Mouse (Mus musculus): ENCODE results near the gene Olfr1023. TPM values are rescaled to one million over a fixed set of nuclear protein-coding genes. Genes with fewer than 3 reads are reported as not detected.

The Olfr1023 gene
- not detected in 2 replicates for polyA plus RNA-seq (2015; fragmentation: Nextera tagmentation; extraction: Ambion mirVana)

DNA sequence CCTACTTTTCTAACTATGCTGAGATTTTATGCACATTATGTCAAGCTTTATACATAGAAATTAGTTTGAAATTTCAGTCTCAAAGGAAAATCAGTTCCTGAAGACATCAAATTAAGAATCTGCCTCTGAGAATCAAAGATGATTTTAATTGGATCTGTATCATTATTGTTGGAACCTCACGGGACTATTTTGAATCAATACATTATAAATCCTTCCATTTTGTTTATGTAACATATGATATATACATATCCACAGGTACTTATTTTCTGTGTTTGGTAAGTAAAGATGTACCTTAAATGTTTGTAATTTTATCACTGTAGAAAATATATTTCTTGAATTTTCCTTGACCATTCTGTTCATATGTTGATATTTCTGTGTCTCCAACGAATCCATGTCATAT is at the start of gene Olfr1023:
TSS of gene Olfr1023 (plus strand) at position 301 of the 400 bp plus-strand sequence.

DNA sequence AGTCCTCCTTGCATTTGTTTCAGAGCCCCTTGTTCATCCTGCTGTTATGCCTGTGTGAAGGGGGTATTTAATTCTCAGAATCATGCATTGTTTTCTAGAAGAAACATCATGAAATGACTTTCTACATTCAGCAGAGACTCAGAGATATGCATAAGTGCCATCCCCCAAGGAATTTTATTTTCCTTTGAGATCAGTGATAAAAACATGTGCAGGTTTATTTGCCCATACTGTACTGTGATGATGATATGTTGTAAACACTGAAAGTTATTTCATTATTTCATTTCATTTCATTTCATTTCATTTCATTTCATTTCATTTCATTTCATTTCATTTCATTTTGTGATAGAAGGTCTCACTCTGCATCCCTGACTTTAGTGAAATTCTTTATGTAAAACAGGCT is 40.1 kb upstream of the Olfr1023 start, which contains the start of gene Olfr1019:
TSS of gene Olfr1019 (minus strand) at position 101 of the 400 bp plus-strand sequence.

DNA sequence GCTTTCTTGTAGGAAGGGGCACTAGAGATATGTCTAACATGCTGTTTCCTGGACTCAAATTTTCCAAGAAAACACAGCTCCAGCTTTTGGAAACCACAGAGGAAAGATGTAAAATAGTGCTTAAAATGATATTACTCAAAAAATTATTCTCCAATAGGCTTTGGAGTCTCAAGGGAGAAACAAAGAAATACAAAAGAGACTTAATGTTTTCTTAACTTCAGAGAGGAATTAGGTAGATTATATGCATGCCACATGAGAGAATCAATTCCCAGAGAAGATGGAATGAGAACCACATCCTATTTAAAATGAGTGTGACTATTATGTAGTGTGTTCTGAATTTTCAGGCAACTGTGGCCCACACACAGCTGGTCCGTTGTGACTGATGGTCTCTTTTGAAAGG is 38.7 kb upstream of the Olfr1023 start, which contains the start of gene Olfr1020:
TSS of gene Olfr1020 (plus strand) at position 301 of the 400 bp plus-strand sequence.

DNA sequence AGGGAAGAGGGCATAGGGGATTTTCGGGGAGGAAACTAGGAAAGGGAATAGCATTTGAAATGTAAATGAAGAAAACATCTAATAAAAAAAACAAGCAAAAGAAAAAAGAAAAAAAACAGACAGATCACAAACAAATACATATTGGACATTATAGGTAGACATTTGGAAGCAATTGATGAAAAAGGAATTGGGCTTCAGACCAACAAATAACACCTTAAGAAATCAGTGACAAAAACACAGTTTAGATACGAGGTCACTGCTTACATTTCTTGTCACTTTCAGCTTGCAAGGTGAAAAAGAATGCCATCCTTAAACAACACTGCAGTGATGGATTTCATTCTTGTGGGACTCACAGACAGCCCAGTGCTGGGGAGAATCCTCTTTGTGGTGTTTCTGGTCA is 17.1 kb upstream of the Olfr1023 start, which contains the start of gene Olfr1022:
TSS of gene Olfr1022 (plus strand) at position 301 of the 400 bp plus-strand sequence.

DNA sequence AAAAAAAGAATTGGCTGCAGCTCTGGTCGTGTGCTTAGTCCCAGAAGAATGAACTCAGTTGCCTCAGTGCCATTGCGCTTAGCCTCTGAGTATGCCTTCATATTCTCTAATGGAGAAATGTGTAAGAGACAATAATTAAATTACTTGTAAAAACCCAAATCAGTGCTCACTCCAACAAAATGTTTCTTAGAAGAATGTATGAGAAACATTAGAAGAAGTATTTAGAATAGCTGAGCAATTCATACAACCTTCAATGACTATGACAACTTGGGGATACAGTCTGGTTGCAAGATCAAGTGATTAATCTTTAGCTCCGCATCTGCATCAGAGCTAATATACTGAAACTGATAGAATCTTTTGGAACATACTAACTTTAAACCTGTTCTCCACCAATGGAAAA is 19.5 kb downstream of the Olfr1023 start, which contains the start of gene Olfr1024:
TSS of gene Olfr1024 (minus strand) at position 101 of the 400 bp plus-strand sequence.

DNA sequence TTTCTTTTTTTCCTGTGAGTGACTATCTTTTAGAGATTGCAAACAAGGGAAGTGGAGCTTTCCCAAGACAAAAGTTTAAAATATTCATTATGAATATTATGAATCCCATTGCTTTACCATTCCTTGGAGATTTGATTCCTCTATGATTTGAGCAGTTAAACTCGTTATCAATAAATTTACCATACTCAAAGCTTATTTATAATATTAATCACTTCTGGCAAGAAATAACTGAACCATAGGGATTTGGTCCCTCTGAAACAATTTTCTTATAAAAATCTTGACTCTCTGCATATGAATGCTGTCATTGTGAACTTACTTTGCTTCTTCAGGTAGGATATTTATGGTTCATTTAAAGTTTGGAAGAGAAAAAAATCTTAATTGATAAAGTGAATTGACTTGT is 29.5 kb downstream of the Olfr1023 start, which contains the start of gene Olfr1025-ps1:
TSS of gene Olfr1025-ps1 (plus strand) at position 301 of the 400 bp plus-strand sequence.

DNA sequence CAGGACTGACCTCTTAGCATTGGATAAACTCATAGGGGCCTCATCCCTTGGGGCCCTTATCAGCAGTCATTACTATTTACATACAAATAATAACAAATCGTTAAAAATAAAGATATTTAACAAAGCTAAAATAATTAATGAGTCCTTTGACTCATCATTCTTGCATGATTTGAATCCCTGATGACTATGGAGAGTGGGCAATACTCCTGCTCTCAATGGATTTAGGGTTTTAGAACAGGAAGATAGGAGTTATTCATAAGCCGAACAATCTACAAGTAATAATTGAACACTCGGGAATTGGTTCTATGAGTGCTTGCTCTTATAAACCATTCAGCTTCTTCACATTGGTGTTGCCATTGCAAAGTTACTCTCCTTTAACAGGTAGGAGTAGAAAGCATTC is 35.8 kb downstream of the Olfr1023 start, which contains the start of gene Olfr1026:
TSS of gene Olfr1026 (plus strand) at position 301 of the 400 bp plus-strand sequence.

Other genes starting within 250 kb of the Olfr1023 start
- not detected in 2 replicates for gene Olfr1002, start 234.9 kb upstream of the Olfr1023 start, polyA plus RNA-seq (2015; fragmentation: Nextera tagmentation; extraction: Ambion mirVana)
- not detected in 2 replicates for gene Olfr154, start 221.2 kb upstream of the Olfr1023 start, polyA plus RNA-seq (2015; fragmentation: Nextera tagmentation; extraction: Ambion mirVana)
- 0.11 TPM in 1 of 2 replicates, not detected in the other for gene Olfr1006, start 206.9 kb upstream of the Olfr1023 start, polyA plus RNA-seq (2015; fragmentation: Nextera tagmentation; extraction: Ambion mirVana)
- gene Olfr1008, start 196.2 kb upstream of the Olfr1023 start, polyA plus RNA-seq (2015; fragmentation: Nextera tagmentation; extraction: Ambion mirVana): not detected in 2 replicates
- not detected in 2 replicates for gene Olfr1009, start 170.2 kb upstream of the Olfr1023 start, polyA plus RNA-seq (2015; fragmentation: Nextera tagmentation; extraction: Ambion mirVana)
- 0.05 TPM in 1 of 2 replicates, not detected in the other for gene Olfr1012, start 122.9 kb upstream of the Olfr1023 start, polyA plus RNA-seq (2015; fragmentation: Nextera tagmentation; extraction: Ambion mirVana)
- not detected in 2 replicates for gene Olfr1013, start 118.5 kb upstream of the Olfr1023 start, polyA plus RNA-seq (2015; fragmentation: Nextera tagmentation; extraction: Ambion mirVana)
- not detected in 2 replicates for gene Olfr1014, start 112.9 kb upstream of the Olfr1023 start, polyA plus RNA-seq (2015; fragmentation: Nextera tagmentation; extraction: Ambion mirVana)
- gene Olfr1015, start 103.6 kb upstream of the Olfr1023 start, polyA plus RNA-seq (2015; fragmentation: Nextera tagmentation; extraction: Ambion mirVana): not detected in 2 replicates
- not detected in 2 replicates for gene Olfr1016, start 83.1 kb upstream of the Olfr1023 start, polyA plus RNA-seq (2015; fragmentation: Nextera tagmentation; extraction: Ambion mirVana)
- not detected in 2 replicates for gene Olfr1018, start 67.2 kb upstream of the Olfr1023 start, polyA plus RNA-seq (2015; fragmentation: Nextera tagmentation; extraction: Ambion mirVana)
- not detected in 2 replicates for gene Olfr1019, start 40.2 kb upstream of the Olfr1023 start, polyA plus RNA-seq (2015; fragmentation: Nextera tagmentation; extraction: Ambion mirVana)
- not detected in 2 replicates for gene Olfr1020, start 38.6 kb upstream of the Olfr1023 start, polyA plus RNA-seq (2015; fragmentation: Nextera tagmentation; extraction: Ambion mirVana)
- not detected in 2 replicates for gene Olfr1022, start 17.0 kb upstream of the Olfr1023 start, polyA plus RNA-seq (2015; fragmentation: Nextera tagmentation; extraction: Ambion mirVana)
- gene Olfr1024, start 19.4 kb downstream of the Olfr1023 start, polyA plus RNA-seq (2015; fragmentation: Nextera tagmentation; extraction: Ambion mirVana): not detected in 2 replicates
- 0.13 TPM in 1 of 2 replicates, not detected in the other for gene Olfr1025-ps1, start 29.6 kb downstream of the Olfr1023 start, polyA plus RNA-seq (2015; fragmentation: Nextera tagmentation; extraction: Ambion mirVana)
- gene Olfr1026, start 35.9 kb downstream of the Olfr1023 start, polyA plus RNA-seq (2015; fragmentation: Nextera tagmentation; extraction: Ambion mirVana): not detected in 2 replicates
- not detected in 2 replicates for gene Olfr1028, start 64.8 kb downstream of the Olfr1023 start, polyA plus RNA-seq (2015; fragmentation: Nextera tagmentation; extraction: Ambion mirVana)
- not detected in 2 replicates for gene Olfr1029, start 88.3 kb downstream of the Olfr1023 start, polyA plus RNA-seq (2015; fragmentation: Nextera tagmentation; extraction: Ambion mirVana)
- gene Olfr1030, start 93.6 kb downstream of the Olfr1023 start, polyA plus RNA-seq (2015; fragmentation: Nextera tagmentation; extraction: Ambion mirVana): not detected in 2 replicates
- gene Olfr1031, start 104.7 kb downstream of the Olfr1023 start, polyA plus RNA-seq (2015; fragmentation: Nextera tagmentation; extraction: Ambion mirVana): not detected in 2 replicates
- gene Olfr1032, start 119.9 kb downstream of the Olfr1023 start, polyA plus RNA-seq (2015; fragmentation: Nextera tagmentation; extraction: Ambion mirVana): not detected in 2 replicates
- 6.6 and 7.4 TPM in 2 replicates for gene Olfr1033, start 135.0 kb downstream of the Olfr1023 start, polyA plus RNA-seq (2015; fragmentation: Nextera tagmentation; extraction: Ambion mirVana)
- 0.05 and 0.08 TPM in 2 replicates for gene Olfr1034, start 160.2 kb downstream of the Olfr1023 start, polyA plus RNA-seq (2015; fragmentation: Nextera tagmentation; extraction: Ambion mirVana)
- gene Olfr1036, start 188.4 kb downstream of the Olfr1023 start, polyA plus RNA-seq (2015; fragmentation: Nextera tagmentation; extraction: Ambion mirVana): not detected in 2 replicates
- not detected in 2 replicates for gene Olfr1037, start 201.7 kb downstream of the Olfr1023 start, polyA plus RNA-seq (2015; fragmentation: Nextera tagmentation; extraction: Ambion mirVana)